Mouse (Mus musculus) liver, adult 2 months (tissue): ENCODE measurements around the gene Sh2d6. TPM values are rescaled to one million over a fixed set of nuclear protein-coding genes. Genes with fewer than 3 reads are reported as not detected.

Source experiments
- DNase-seq: peaks from one replicate; pipeline ENCODE4 v3.0.0-alpha.2; 2011; ENCODE audit warnings: low read depth, low spot score; ENCODE audit errors: extremely low read depth
- H3K27ac ChIP-seq: fragments of 200-500 bp; replicated peaks from 2 replicates; pipeline ENCODE4 v1.5.1; 2012; ENCODE audit warnings: low read depth, mild to moderate bottlenecking, control low read depth, inconsistent platforms, low read length; ENCODE audit not compliant: insufficient read depth
- H3K27me3 ChIP-seq: fragments of 200-500 bp; 2 replicates; pipeline ENCODE4 v1.6.1; 2012; ENCODE audit warnings: mild to moderate bottlenecking, moderate library complexity, low read length, inconsistent platforms; ENCODE audit not compliant: control insufficient read depth, insufficient read depth
- H3K36me3 ChIP-seq: fragments of 200-500 bp; 2 replicates; pipeline ENCODE4 v1.6.1; 2012; ENCODE audit warnings: low read length, inconsistent platforms; ENCODE audit not compliant: control insufficient read depth, insufficient read depth
- H3K4me1 ChIP-seq: fragments of 200-500 bp; 2 replicates; pipeline ENCODE4 v1.6.1; 2011; ENCODE audit warnings: low read length; ENCODE audit not compliant: control insufficient read depth, insufficient read depth
- H3K4me3 ChIP-seq: fragments of 200-500 bp; 2 replicates; pipeline ENCODE4 v1.5.1; 2011; ENCODE audit warnings: low read depth, mild to moderate bottlenecking, control low read depth, low read length, moderate library complexity; ENCODE audit not compliant: insufficient read depth
- H3K79me2 ChIP-seq: fragments of 200-500 bp; 2 replicates; pipeline ENCODE4 v1.6.1; 2012; ENCODE audit warnings: inconsistent platforms, mild to moderate bottlenecking, low read length, moderate library complexity; ENCODE audit not compliant: control insufficient read depth, insufficient read depth
- H3K9ac ChIP-seq: fragments of 200-500 bp; 2 replicates; pipeline ENCODE4 v1.6.1; 2012; ENCODE audit warnings: low read depth, mild to moderate bottlenecking, control low read depth, inconsistent platforms, low read length
- CTCF ChIP-seq: fragments of 200-500 bp; IDR thresholded peaks from 2 replicates; pipeline ENCODE4 v1.5.1; 2011; ENCODE audit warnings: low read depth, low read length, control low read depth
- POLR2A ChIP-seq: fragments of 200-500 bp; IDR thresholded peaks from 2 replicates; pipeline ENCODE4 v1.6.1; 2011; ENCODE audit warnings: low read length, control low read depth; ENCODE audit not compliant: insufficient read depth; ENCODE audit errors: extremely low read depth
- WGBS: fragments of 180-500 bp; shearing (Covaris S2); methylation state at CpG from one replicate; pipeline ENCODE4 v1.1.7; 2018; 5-methylcytosine and 5-hydroxymethylcytosine counted together
- polyA plus RNA-seq: library from polyadenylated mRNA; depleted of rRNA; stranded (reverse); fragments of >200 nt; gene quantifications from 2 replicates; pipeline ENCODE4 v1.2.3, GENCODE M21; 2012
- total RNA-seq: library from RNA; depleted of rRNA; stranded (reverse); fragments of >200 nt; gene quantifications from 2 replicates; pipeline ENCODE4 v1.2.3, GENCODE M21; 2014

The Sh2d6 gene
- total and polyA plus RNA-seq, 2 experiments: not detected

DNA sequence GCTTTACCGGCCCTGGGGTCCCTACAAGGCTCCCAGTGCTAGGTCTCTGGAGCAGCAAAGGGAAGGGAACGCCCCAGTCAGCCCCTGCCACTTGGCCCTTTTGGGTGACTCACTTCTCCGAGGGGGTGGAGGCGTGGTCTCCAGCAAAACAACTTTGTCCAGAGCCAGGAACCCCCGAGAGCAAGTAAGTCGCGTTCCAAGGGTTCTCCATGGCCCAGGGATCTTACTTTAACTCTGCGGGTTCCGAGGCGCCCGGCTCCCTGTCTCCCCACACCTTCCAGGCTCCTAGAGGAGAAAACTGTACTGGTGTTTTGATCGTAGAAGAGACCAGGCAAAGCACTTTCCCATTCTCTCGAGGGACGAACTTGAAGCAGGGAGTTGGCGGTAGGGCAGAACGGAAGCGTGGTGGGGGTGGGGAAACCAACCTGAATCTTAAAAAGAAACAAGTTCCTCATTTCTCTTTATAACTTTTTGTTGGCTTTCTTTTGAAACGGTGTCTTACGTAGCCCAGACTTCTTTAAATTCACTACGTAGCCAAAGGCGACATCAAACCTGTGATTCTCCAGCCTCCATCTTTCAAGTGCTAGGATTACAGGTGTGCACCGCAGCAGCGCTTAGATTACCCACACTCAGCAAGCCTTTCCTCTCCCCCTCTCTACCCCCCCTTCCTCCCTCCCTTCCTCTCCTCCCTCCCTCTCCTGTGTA is 22.9 kb upstream of the Sh2d6 start, which contains the start of gene Capg:
TSS of gene Capg (plus strand) at position 109 of the 705 bp plus-strand sequence.
- Histone ChIP-seq H3K79me2 (no peaks in the 10 kb centered on the region), H3K4me3 (peak within 1 kb of the TSS; percentile 30), H3K9ac (peak within 1 kb of the TSS; percentile 42; the same call in 1 of the 2 replicates), H3K27me3 (no peaks in the 10 kb centered on the region), H3K27ac (no peak within 1 kb of the TSS; the same call in 1 of the 2 replicates), H3K36me3 (no peaks in the 10 kb centered on the region), H3K4me1 (no peaks in the 10 kb centered on the region)
- DNase-seq: no peak
- WGBS: 29% methylated on average over 23 of the region's 23 CpGs
- TF ChIP-seq POLR2A (no peak), CTCF (no peak)

DNA sequence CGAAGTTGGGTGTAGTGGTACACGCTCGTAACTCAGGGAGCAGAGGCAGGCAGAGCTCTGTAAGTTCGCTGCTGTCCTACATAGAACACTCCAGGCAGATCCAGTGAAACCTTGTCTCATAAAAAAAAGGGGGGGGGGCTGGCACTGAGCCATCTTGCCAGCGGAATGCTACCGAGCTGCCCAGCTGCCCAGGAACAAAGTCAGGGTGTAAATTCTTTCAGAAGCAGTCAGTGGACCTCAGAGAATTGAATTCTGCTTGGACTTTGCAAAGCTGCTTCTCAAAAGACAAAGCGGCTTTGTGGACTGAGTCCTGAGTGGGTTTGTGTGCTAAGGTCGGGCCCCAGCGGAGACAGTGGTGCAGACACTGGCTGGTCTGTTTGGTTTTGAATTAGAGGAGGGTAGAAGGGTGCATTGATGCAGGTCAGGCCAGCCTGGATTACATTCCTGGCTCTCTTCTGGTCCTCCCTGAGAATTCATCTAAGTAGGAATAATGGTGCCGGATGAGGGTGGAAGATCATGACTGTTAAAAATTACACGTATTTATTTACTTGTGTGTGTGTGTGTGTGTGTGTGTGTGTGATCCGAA is 21.9 kb upstream of the Sh2d6 start:
- TF ChIP-seq POLR2A (no peak), CTCF (no peak)
- Histone ChIP-seq H3K9ac (no peak overlapping the region), H3K4me1 (no peaks in the 10 kb centered on the region), H3K79me2 (no peaks in the 10 kb centered on the region), H3K27ac (no peak overlapping the region), H3K36me3 (no peaks in the 10 kb centered on the region), H3K4me3 (no peak overlapping the region), H3K27me3 (no peaks in the 10 kb centered on the region)
- no peak for DNase-seq
- whole genome bisulfite sequencing: 84% methylated on average over 12 of the region's 12 CpGs

DNA sequence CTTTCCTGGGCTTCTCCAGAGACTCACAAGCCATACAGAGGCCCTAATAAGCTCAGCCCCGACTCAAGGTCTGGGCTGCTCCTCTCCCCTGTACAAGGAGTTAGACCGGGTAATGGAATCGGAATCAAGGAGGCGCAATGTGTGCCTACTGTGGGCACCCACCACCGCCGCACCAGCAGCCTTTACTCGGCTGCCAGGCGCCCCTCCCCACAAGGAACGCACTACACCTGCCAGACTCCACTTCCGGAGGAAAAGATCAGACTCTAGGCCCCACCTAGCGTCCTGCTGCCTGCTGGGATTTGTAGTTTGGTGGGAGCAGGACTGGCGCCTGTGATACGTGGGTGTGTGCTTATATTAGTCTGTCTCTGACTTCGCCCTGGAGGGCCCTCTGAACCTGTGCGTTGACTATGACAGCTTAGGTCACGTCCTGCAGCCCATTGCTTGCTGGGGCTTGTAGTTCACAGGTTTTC is 17.1 kb upstream of the Sh2d6 start:
- 3% methylated on average over 16 of the region's 16 CpGs for WGBS
- Histone ChIP-seq H3K36me3 (no peaks in the 10 kb centered on the region), H3K27ac (peak overlapping the region; percentile 68), H3K4me3 (peak overlapping the region; percentile 74), H3K9ac (peak overlapping the region; percentile 83), H3K4me1 (0 out of 2 replicates have a peak, but pooled peaks cover 3% of the 10 kb centered on the region), H3K27me3 (no peaks in the 10 kb centered on the region), H3K79me2 (no peaks in the 10 kb centered on the region)
- TF ChIP-seq POLR2A (peak; percentile 69; the same call in 1 of the 2 replicates), CTCF (no peak)
- peak; percentile 93 for DNase-seq

DNA sequence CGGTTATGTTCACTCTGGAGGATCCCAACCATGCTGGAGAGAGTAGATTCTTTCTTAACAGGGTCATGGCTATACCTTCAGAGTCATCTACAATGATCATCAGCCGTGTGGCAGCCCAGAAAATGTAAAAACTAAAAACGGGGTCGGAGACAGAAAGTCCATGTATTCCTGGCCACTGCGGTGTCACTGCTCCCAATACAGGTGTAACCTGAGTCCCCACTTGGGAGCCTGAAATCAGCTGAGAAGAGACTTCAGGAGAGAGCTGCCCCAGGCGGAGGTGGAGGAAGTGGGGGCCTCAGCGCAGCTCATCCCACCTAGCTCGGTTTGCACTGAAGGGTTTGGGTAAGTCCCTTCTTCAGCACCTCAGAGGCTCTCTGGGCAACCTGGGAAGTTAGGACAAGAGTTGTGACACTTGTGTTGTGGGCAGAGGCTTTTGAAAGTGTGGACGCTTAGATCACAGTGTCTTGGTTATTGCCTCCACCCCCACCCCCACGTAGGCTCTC is 16.5 kb upstream of the Sh2d6 start:
- Histone ChIP-seq H3K27me3 (no peaks in the 10 kb centered on the region), H3K4me3 (peak overlapping the region; percentile 74), H3K4me1 (0 out of 2 replicates have a peak, but pooled peaks cover 3% of the 10 kb centered on the region), H3K79me2 (no peaks in the 10 kb centered on the region), H3K27ac (peak overlapping the region; percentile 68), H3K9ac (peak overlapping the region; percentile 83), H3K36me3 (no peaks in the 10 kb centered on the region)
- peak; percentile 17 for DNase-seq
- 58% methylated on average over 10 of the region's 10 CpGs for WGBS
- TF ChIP-seq CTCF (no peak), POLR2A (no peak)

DNA sequence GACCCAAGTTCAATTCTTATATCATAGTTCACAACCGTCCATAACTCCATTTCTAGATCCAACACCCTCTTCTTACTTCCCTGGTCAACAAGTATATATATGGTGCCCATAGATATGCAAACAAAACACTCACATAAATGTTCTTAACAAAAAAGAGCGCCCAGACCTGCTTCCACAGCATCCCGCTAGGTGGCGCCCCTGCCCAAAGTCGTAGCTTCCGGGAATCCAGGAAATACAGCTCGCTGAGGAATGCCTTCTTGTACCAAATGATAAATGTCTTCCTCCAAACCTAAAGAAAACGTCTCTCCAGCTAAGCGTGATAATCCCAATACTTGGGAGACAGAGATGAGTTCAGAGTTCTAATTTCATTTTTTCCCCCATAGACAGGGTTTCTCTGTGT is 13.7 kb upstream of the Sh2d6 start:
- 3% methylated on average over 9 of the region's 9 CpGs for WGBS
- Histone ChIP-seq H3K27ac (no peak overlapping the region), H3K4me3 (no peak overlapping the region), H3K9ac (no peak overlapping the region), H3K79me2 (no peaks in the 10 kb centered on the region), H3K27me3 (no peaks in the 10 kb centered on the region), H3K4me1 (0 out of 2 replicates have a peak, but pooled peaks cover 3% of the 10 kb centered on the region), H3K36me3 (no peaks in the 10 kb centered on the region)
- TF ChIP-seq CTCF (peak; percentile 91), POLR2A (no peak)
- peak; percentile 56 for DNase-seq
